Mouse (Mus musculus) C2C12 (cell line): ENCODE measurements around the gene March11. TPM values are rescaled to one million over a fixed set of nuclear protein-coding genes. Genes with fewer than 3 reads are reported as not detected.
A peak's percentile ranks its signal among the peaks of the same experiment; 100 is the strongest.

Experiments used
- H3K27me3 ChIP-seq: one replicate; pipeline ENCODE4 v1.6.1; 2011; ENCODE audit not compliant: control insufficient read depth, insufficient read depth, insufficient read length
- H3K36me3 ChIP-seq: one replicate; pipeline ENCODE4 v1.6.1; 2011; ENCODE audit not compliant: control insufficient read depth, insufficient read depth
- H3K4me3 ChIP-seq: one replicate; pipeline ENCODE4 v1.5.1; 2011; ENCODE audit warnings: mild to moderate bottlenecking, control low read depth; ENCODE audit not compliant: poor library complexity, insufficient read depth, severe bottlenecking
- H3K79me2 ChIP-seq: one replicate; pipeline ENCODE4 v1.6.1; 2011; ENCODE audit not compliant: control insufficient read depth, insufficient read depth
- H3K79me3 ChIP-seq: one replicate; pipeline ENCODE4 v1.6.1; 2011; ENCODE audit warnings: low read depth, control low read depth
- H3ac ChIP-seq: one replicate; pipeline ENCODE3; 2011; ENCODE audit warnings: low read depth; ENCODE audit not compliant: control insufficient read depth, insufficient read length
- CEBPB ChIP-seq: IDR thresholded peaks from one replicate; pipeline ENCODE4 v1.6.1; 2011; ENCODE audit warnings: low read depth, mild to moderate bottlenecking, control low read depth, moderate library complexity
- CTCF ChIP-seq: IDR thresholded peaks from one replicate; pipeline ENCODE4 v1.5.1; 2011; ENCODE audit not compliant: control insufficient read depth, insufficient read depth, insufficient read length
- FOSL1 ChIP-seq: IDR thresholded peaks from one replicate; pipeline ENCODE4 v1.8.0; 2011; ENCODE audit warnings: mild to moderate bottlenecking, low read length; ENCODE audit not compliant: poor library complexity, insufficient read depth, severe bottlenecking
- MAX ChIP-seq: IDR thresholded peaks from one replicate; pipeline ENCODE4 v1.6.1; 2011; ENCODE audit warnings: mild to moderate bottlenecking, control low read depth
- MYOD1 ChIP-seq: IDR thresholded peaks from one replicate; pipeline ENCODE4 v1.6.1; 2011; ENCODE audit warnings: low read depth; ENCODE audit not compliant: control insufficient read depth, insufficient read length
- MYOG ChIP-seq: IDR thresholded peaks from one replicate; pipeline ENCODE4 v1.6.1; 2011; ENCODE audit not compliant: control insufficient read depth, insufficient read length; ENCODE audit errors: extremely low read depth
- USF1 ChIP-seq: IDR thresholded peaks from one replicate; pipeline ENCODE4 v1.6.1; 2011; ENCODE audit warnings: low read depth, mild to moderate bottlenecking, control low read depth, moderate library complexity
- polyA plus RNA-seq: library from polyadenylated mRNA; unstranded; fragments of >200 nt; fragmentation: generic; extraction: Trizol; gene quantifications from one replicate; pipeline ENCODE4 v1.2.1, GENCODE M21; 2012; ENCODE audit warnings: missing spikeins

March11 gene
- polyA plus RNA-seq, 1 experiment: 26.1 TPM

DNA sequence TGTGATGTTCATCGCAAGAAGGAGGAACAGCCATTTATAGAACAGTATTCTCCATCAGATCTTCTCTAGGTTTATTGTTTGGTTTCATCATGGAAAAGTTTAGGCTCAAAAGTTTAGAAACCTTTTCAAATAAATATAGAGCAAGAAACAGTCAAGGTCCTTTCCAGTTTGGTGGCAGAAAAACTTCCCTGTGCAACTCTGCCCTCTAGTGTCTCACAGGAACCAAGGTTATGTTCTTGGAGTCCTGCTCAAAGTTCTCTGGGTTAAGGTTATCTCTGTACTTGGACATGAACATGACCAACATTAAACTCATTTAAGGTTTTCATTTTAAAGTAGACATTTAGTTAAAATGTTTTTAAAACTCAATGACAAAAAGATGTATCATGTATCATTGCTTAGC is 18.3 kb downstream of the March11 start:
- TF ChIP-seq CTCF (peak; percentile 38), MYOD1 (no peak), MAX (no peak), USF1 (no peak), CEBPB (no peak), MYOG (no peak), FOSL1 (no peak)
- Histone ChIP-seq H3ac (no peak overlapping the region), H3K79me2 (no peaks in the 10 kb centered on the region), H3K4me3 (no peak overlapping the region), H3K27me3 (no peaks in the 10 kb centered on the region), H3K36me3 (no peaks in the 10 kb centered on the region), H3K79me3 (no peaks in the 10 kb centered on the region)

GRCm38 (mm10) chr15:26335791-26336190 is 26.9 kb downstream of the March11 start:
- no peaks in the 10 kb centered on the region for H3K79me3 ChIP-seq
- no peak overlapping the region for H3K4me3 ChIP-seq
- no peaks in the 10 kb centered on the region for H3K79me2 ChIP-seq
- TF ChIP-seq USF1 (no peak), MAX (no peak), CEBPB (no peak), FOSL1 (no peak), MYOD1 (no peak), CTCF (no peak), MYOG (no peak)
- no peaks in the 10 kb centered on the region for H3K36me3 ChIP-seq
- H3ac ChIP-seq: no peak overlapping the region
- no peaks in the 10 kb centered on the region for H3K27me3 ChIP-seq

DNA sequence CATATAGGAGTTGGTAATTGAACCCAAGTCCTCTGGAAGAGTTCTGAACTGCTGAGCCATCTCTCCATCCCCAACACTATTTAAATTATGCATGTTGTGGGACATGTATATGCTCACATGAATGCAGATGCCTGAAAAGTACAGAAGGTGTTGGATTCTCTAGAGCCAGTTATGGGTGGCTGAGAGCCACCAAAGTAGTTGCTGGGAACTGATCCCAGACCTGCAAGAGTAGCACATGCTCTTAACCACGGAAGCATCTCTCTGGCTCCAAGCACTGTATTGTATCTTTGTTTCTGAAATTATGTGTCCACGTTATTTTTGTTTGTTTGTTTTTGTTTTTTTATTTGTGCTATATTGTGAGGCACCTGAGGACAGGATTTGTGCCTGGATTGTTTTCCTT is 28.9 kb downstream of the March11 start:
- Histone ChIP-seq H3K36me3 (no peaks in the 10 kb centered on the region), H3K27me3 (no peaks in the 10 kb centered on the region), H3ac (no peak overlapping the region), H3K79me2 (no peaks in the 10 kb centered on the region), H3K4me3 (no peak overlapping the region), H3K79me3 (no peaks in the 10 kb centered on the region)
- no peak for TF ChIP-seq MAX
- no peak for TF ChIP-seq FOSL1
- TF ChIP-seq MYOD1: no peak
- TF ChIP-seq CEBPB: no peak
- TF ChIP-seq USF1: no peak
- TF ChIP-seq CTCF: no peak
- no peak for TF ChIP-seq MYOG

DNA sequence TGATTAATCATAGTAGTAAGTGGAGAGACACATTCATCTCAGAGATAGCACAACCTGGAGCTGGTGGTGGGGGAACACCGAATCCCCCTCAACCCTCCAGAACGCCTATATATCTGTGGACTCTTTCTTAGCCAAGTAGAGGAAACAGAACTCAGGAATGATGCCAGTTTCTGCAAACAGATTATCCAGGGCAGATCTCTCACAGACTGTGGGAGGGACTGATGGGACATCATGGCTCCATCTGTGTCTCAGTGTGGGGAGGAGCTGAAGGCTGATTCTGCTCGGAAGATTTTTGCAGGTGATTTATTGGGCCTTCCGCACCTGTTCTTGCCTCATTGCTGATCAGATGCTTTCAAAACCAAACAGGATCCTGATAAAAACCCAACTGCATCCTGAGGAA is 29.5 kb downstream of the March11 start:
- Histone ChIP-seq H3K79me3 (no peaks in the 10 kb centered on the region), H3K27me3 (no peaks in the 10 kb centered on the region), H3K4me3 (no peak overlapping the region)

DNA sequence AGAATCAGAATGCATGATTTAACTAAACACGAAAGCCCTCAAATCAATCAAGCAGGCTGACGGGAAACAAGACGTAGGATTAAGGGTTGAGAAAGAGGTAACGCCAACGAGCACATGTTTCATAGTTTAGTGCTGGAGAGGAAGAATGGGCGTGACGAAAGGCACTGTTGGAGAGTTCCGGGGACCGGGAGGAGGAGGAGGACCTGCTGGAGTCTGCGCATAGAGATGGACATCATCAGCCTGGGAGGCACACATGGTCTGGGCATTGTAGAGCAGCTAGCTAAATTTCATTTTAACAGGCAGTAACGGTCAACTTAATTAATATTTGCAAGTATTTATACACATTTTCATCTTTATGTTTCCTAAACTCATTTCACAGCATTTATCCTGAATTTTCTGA is 31.6 kb downstream of the March11 start:
- H3K4me3 ChIP-seq: no peak overlapping the region
- TF ChIP-seq USF1 (no peak), FOSL1 (no peak), CEBPB (no peak), CTCF (no peak), MYOD1 (no peak), MAX (no peak), MYOG (no peak)
- H3K79me3 ChIP-seq: no peaks in the 10 kb centered on the region
- H3ac ChIP-seq: no peak overlapping the region
- no peaks in the 10 kb centered on the region for H3K27me3 ChIP-seq
- no peaks in the 10 kb centered on the region for H3K79me2 ChIP-seq
- no peaks in the 10 kb centered on the region for H3K36me3 ChIP-seq

More for the DNA sequence above, 29.5 kb downstream of the March11 start:
- H3ac ChIP-seq: no peak overlapping the region
- H3K79me2 ChIP-seq: no peaks in the 10 kb centered on the region
- TF ChIP-seq MYOG (no peak), CEBPB (no peak), FOSL1 (no peak), USF1 (no peak), CTCF (no peak), MAX (no peak), MYOD1 (no peak)
- no peaks in the 10 kb centered on the region for H3K36me3 ChIP-seq

DNA sequence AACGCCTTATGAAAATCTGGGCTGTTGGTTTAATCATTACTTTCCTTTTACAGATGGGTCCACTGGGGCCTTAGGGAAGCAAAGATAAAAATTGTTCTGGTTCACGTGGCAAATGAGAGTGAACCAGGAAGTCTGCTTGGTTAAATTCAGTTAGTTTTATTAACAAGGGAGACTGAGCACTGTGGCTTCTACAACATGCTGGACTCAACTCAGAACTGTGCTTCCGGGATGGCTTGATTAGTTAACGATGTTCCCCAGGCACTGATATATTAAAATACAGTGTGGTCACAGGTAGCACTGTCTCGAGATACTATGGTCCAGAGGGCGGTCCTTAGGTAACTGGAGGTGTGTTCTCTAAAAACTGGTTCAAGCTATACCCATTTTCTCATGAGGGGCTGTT is 32.1 kb downstream of the March11 start:
- Histone ChIP-seq H3K27me3 (no peaks in the 10 kb centered on the region), H3K36me3 (no peaks in the 10 kb centered on the region), H3K4me3 (no peak overlapping the region), H3K79me3 (no peaks in the 10 kb centered on the region), H3ac (no peak overlapping the region), H3K79me2 (no peaks in the 10 kb centered on the region)
- TF ChIP-seq FOSL1 (no peak), USF1 (no peak), CTCF (no peak), MAX (no peak), MYOD1 (no peak)
